Mouse (Mus musculus): ENCODE results near the gene Mrpl16. TPM values are rescaled to one million over a fixed set of nuclear protein-coding genes. Genes with fewer than 3 reads are reported as not detected.

Mrpl16 gene
- polyA plus RNA-seq, 1 experiment from 2014 or later: 46.1 TPM

DNA sequence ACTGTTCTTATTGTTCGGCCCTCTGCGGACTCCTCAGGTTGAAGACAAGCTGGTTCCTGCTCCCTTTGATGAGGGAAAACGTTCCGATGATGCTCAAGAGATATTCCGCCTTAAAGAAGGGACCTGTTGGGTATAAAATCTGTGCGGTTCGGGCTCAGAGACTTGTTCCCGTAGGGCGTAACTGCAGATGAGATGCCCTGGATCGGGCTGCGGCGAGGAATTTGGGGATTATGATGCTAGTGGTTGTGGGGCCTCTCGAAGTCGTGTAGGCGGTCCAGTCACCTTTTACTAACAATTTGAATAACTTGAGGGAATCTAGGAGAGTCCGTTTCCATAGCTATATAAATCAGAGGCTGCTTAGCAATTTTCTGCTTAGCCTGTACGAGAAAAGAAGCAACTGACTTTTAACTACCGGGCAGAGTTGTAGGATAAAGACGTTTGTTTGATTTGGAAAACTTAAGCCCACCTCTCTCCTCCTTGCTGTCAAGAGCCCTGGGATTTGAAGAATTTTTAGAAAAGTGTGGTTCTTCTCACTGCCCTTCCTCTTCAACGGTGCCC lies 49.0 kb downstream of the Mrpl16 start, which contains the start of gene Stx3:
Stx3 (minus strand) TSS at position 261 of the 558 bp plus-strand sequence.
- no peaks in the 10 kb centered on the region for H3K9me3 ChIP-seq
- peak within 1 kb of the TSS; percentile 66 for H3K4me3 ChIP-seq
- H3K4me2 ChIP-seq: peak within 1 kb of the TSS; percentile 99
- WGBS: 2% methylated on average over 20 of the region's 20 CpGs
- peaks cover 20% of the 10 kb centered on the region for H3K4me1 ChIP-seq (replicated peaks)
- ATAC-seq (ENCODE audit: low read depth): peak; percentile 12; the same call in 1 of the 2 replicates
- H3K9ac ChIP-seq: peak within 1 kb of the TSS; percentile 81
- H3K36me3 ChIP-seq: no peaks in the 10 kb centered on the region
- no peak within 1 kb of the TSS for H3K27ac ChIP-seq (replicated peaks)
- peaks cover 67% of the 10 kb centered on the region for H3K27me3 ChIP-seq

DNA sequence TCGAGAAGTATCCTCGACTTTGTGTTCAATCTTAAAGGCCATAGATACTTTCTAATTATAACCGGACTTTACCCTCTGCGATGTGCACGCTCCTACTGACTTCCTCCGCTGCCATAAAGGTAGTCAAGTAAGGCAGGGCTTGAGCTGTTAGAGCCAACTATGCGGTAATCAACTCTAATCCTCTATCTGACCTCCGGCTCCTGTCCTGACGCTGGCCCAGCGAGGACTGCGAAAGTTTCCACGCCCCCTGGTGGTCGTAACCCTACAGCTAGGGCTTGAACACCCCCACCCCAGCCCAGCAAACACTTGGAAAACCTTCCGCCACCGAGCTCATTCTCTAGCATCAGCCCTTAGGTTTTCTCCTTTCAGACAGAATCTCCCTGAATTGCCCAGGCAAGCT lies 49.6 kb downstream of the Mrpl16 start:
- Histone ChIP-seq H3K4me1 (replicated peaks) (peaks cover 20% of the 10 kb centered on the region), H3K36me3 (no peaks in the 10 kb centered on the region), H3K9me3 (no peaks in the 10 kb centered on the region), H3K4me2 (peak overlapping the region; percentile 99), H3K27me3 (peaks cover 64% of the 10 kb centered on the region), H3K4me3 (peak overlapping the region; percentile 66), H3K27ac (replicated peaks) (no peak overlapping the region), H3K9ac (peak overlapping the region; percentile 81; the same call in 1 of the 2 replicates)
- peak; percentile 74 for ATAC-seq (ENCODE audit: low read depth)
- WGBS: 2% methylated on average over 15 of the region's 15 CpGs

- H3K4me1 ChIP-seq (replicated peaks): peaks cover 20% of the 10 kb centered on the region
- WGBS: 33% methylated on average over 6 of the region's 6 CpGs
- H3K9ac ChIP-seq: no peak overlapping the region
- H3K27me3 ChIP-seq: peaks cover 60% of the 10 kb centered on the region
- peak overlapping the region; percentile 99 for H3K4me2 ChIP-seq
- no peak for ATAC-seq (ENCODE audit: low read depth)
- H3K36me3 ChIP-seq: no peaks in the 10 kb centered on the region
- no peaks in the 10 kb centered on the region for H3K9me3 ChIP-seq
- H3K4me3 ChIP-seq: peak overlapping the region; percentile 66
- no peak overlapping the region for H3K27ac ChIP-seq (replicated peaks)
Measured at GRCm38 (mm10) chr19:11820211-11820610, 50.0 kb downstream of the Mrpl16 start.

DNA sequence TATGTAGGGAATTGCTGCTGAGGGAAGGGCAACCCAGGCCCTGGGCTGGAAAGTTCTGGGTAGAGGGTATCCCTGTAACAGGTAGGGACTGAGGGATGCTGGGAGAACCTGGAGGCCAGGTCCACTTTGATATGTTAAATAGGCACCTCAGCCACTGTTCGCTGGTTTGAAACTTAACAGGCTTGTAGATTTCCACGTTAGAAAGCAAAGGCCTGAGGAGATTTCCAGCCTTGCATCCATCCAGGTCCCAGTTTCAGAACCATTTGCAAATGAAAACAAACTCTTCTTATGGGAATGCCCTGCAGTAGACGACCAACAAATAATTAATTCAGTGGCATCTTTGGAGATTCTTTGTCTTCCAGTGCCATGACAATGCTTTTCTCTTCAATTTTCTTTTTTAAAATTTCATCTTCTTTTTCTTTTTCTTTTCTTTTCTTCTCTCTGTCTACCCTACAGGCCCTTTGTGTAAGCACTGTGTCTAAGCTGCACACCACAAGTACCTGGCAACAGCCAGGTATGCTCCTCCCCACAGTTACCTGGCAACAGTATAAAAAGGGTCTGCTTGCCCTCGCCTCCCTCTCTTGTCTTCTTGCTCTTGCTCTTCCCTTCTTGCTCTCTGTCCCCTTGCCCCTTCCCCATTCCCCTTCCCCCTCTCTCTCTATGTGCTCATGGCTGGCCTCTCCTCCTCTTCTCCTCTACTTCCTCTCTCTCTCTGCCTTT lies 53.3 kb downstream of the Mrpl16 start:
- Histone ChIP-seq H3K4me3 (no peak overlapping the region), H3K4me1 (replicated peaks) (peaks cover 13% of the 10 kb centered on the region), H3K9ac (no peak overlapping the region), H3K27me3 (peaks cover 27% of the 10 kb centered on the region), H3K36me3 (no peaks in the 10 kb centered on the region), H3K27ac (replicated peaks) (no peak overlapping the region), H3K9me3 (no peaks in the 10 kb centered on the region), H3K4me2 (no peak overlapping the region)
- 31% methylated on average over 4 of the region's 4 CpGs for WGBS
- ATAC-seq (ENCODE audit: low read depth): no peak

Other genes with a start within 250 kb of the Mrpl16 start
- 0.25 TPM in 1 of 2 replicates, not detected in the other for gene Ms4a4d, start 233.6 kb upstream of the Mrpl16 start, polyA plus RNA-seq (2015; fragmentation: Nextera tagmentation; extraction: Ambion mirVana)
- gene Ms4a6d, start 165.5 kb upstream of the Mrpl16 start, polyA plus RNA-seq (2015; fragmentation: Nextera tagmentation; extraction: Ambion mirVana): 1.8 and 2.2 TPM in 2 replicates
- 0.18 and 0.40 TPM in 2 replicates for gene Ms4a2, start 146.7 kb upstream of the Mrpl16 start, polyA plus RNA-seq (2015; fragmentation: Nextera tagmentation; extraction: Ambion mirVana)
- gene Ms4a3, start 129.5 kb upstream of the Mrpl16 start, polyA plus RNA-seq (2015; fragmentation: Nextera tagmentation; extraction: Ambion mirVana): 0.18 TPM in 1 of 2 replicates, not detected in the other
- gene Oosp2, start 109.8 kb upstream of the Mrpl16 start, polyA plus RNA-seq (2015; fragmentation: Nextera tagmentation; extraction: Ambion mirVana): not detected in 2 replicates
- gene Oosp1, start 79.2 kb upstream of the Mrpl16 start, polyA plus RNA-seq (2015; fragmentation: Nextera tagmentation; extraction: Ambion mirVana): not detected in 2 replicates
- gene Oosp3, start 73.3 kb upstream of the Mrpl16 start, polyA plus RNA-seq (2015; fragmentation: Nextera tagmentation; extraction: Ambion mirVana): not detected in 2 replicates
- not detected in 2 replicates for gene Gif, start 22.8 kb upstream of the Mrpl16 start, polyA plus RNA-seq (2015; fragmentation: Nextera tagmentation; extraction: Ambion mirVana)
- 6.4 and 6.7 TPM in 2 replicates for gene Stx3, start 49.0 kb downstream of the Mrpl16 start, polyA plus RNA-seq (2015; fragmentation: Nextera tagmentation; extraction: Ambion mirVana)
- gene Olfr1417, start 68.8 kb downstream of the Mrpl16 start, polyA plus RNA-seq (2015; fragmentation: Nextera tagmentation; extraction: Ambion mirVana): not detected in 2 replicates
- gene Olfr1418, start 90.7 kb downstream of the Mrpl16 start, polyA plus RNA-seq (2015; fragmentation: Nextera tagmentation; extraction: Ambion mirVana): not detected in 2 replicates
- not detected in 2 replicates for gene Olfr1419, start 104.7 kb downstream of the Mrpl16 start, polyA plus RNA-seq (2015; fragmentation: Nextera tagmentation; extraction: Ambion mirVana)
- gene Olfr1420, start 116.2 kb downstream of the Mrpl16 start, polyA plus RNA-seq (2015; fragmentation: Nextera tagmentation; extraction: Ambion mirVana): not detected in 2 replicates
- 15.8 and 18.3 TPM in 2 replicates for gene Patl1, start 142.0 kb downstream of the Mrpl16 start, polyA plus RNA-seq (2015; fragmentation: Nextera tagmentation; extraction: Ambion mirVana)
- 4.5 and 4.7 TPM in 2 replicates for gene Osbp, start 195.6 kb downstream of the Mrpl16 start, polyA plus RNA-seq (2015; fragmentation: Nextera tagmentation; extraction: Ambion mirVana)

Data from neural tube, embryonic 13.5 days (tissue).